Mouse (Mus musculus) heart, embryonic 15.5 days (tissue): ENCODE measurements around the gene Sinhcaf. TPM values are rescaled to one million over a fixed set of nuclear protein-coding genes. Genes with fewer than 3 reads are reported as not detected.
A peak's percentile ranks its signal among the peaks of the same experiment; 100 is the strongest.
"Not testable (repeated sequence)": the region's sequence is repeated elsewhere in the genome, so short reads cannot be mapped to it uniquely, and the experiment has no call there.

Source experiments
- ATAC-seq: fragments of 200-750 bp; cut with Nextera tagmentation; replicated peaks from 2 replicates; pipeline ENCODE4 v1.8.0; 2017; ENCODE audit warnings: low read depth, moderate TSS enrichment; ENCODE audit not compliant: insufficient number of reproducible peaks, insufficient read depth, low FRiP score
- H3K27ac ChIP-seq: fragments of 300-500 bp; sonication (generic); 2 replicates; pipeline ENCODE4 v1.5.1; 2015; ENCODE audit warnings: mild to moderate bottlenecking, inconsistent platforms
- H3K27me3 ChIP-seq: fragments of 300-500 bp; sonication (generic); 2 replicates; pipeline ENCODE4 v1.6.1; 2015; ENCODE audit warnings: inconsistent platforms
- H3K36me3 ChIP-seq: fragments of 300-500 bp; sonication (generic); 2 replicates; pipeline ENCODE4 v1.6.1; 2015; ENCODE audit warnings: mild to moderate bottlenecking, inconsistent platforms
- H3K4me1 ChIP-seq: fragments of 300-500 bp; sonication (generic); replicated peaks from 2 replicates; pipeline ENCODE4 v1.6.1; 2015; ENCODE audit warnings: inconsistent platforms
- H3K4me2 ChIP-seq: fragments of 300-500 bp; sonication (generic); 2 replicates; pipeline ENCODE4 v1.6.1; 2015; ENCODE audit warnings: inconsistent platforms, mild to moderate bottlenecking, moderate library complexity
- H3K4me3 ChIP-seq: fragments of 300-500 bp; sonication (generic); 2 replicates; pipeline ENCODE4 v1.5.1; 2015; ENCODE audit warnings: mild to moderate bottlenecking, inconsistent platforms
- H3K9ac ChIP-seq: fragments of 300-500 bp; sonication (generic); 2 replicates; pipeline ENCODE4 v1.6.1; 2015; ENCODE audit warnings: mild to moderate bottlenecking, inconsistent platforms
- H3K9me3 ChIP-seq: fragments of 300-500 bp; sonication (generic); replicated peaks from 2 replicates; pipeline ENCODE4 v1.6.1; 2016; ENCODE audit warnings: inconsistent platforms
- WGBS: fragments of 180-500 bp; shearing (Covaris S2); methylation state at CpG from one replicate; pipeline ENCODE4 v1.1.7; 2015; ENCODE audit warnings: mixed read lengths; 5-methylcytosine and 5-hydroxymethylcytosine counted together
- polyA plus RNA-seq: library from polyadenylated mRNA; unstranded; fragments of >200 nt; fragmentation: Nextera tagmentation; extraction: Ambion mirVana; gene quantifications from 2 replicates; pipeline ENCODE4 v1.2.1, GENCODE M21; 2015

The Sinhcaf gene
- polyA plus RNA-seq = 44.6 and 54.0 TPM in 2 replicates

GRCm38 (mm10) chr6:148946409-148946742 lies at the start of gene Sinhcaf:
Sinhcaf (minus strand) TSS chr6:148946467.
- peak; percentile 82 for ATAC-seq
- no peaks in the 10 kb centered on the region for H3K9me3 ChIP-seq
- H3K4me1 ChIP-seq = peaks cover 7% of the 10 kb centered on the region
- peak within 1 kb of the TSS; percentile 81 for H3K9ac ChIP-seq
- H3K4me3 ChIP-seq = peak within 1 kb of the TSS; percentile 75
- under 1% methylated on average over 47 of the region's 47 CpGs for WGBS
- peak within 1 kb of the TSS; percentile 81 for H3K4me2 ChIP-seq
- H3K36me3 ChIP-seq = no peaks in the 10 kb centered on the region
- peak within 1 kb of the TSS; percentile 92 for H3K27ac ChIP-seq
- H3K27me3 ChIP-seq = no peaks in the 10 kb centered on the region

- H3K36me3 ChIP-seq = peaks cover 13% of the 10 kb centered on the region
- H3K27ac ChIP-seq = no peak overlapping the region
- H3K9ac ChIP-seq = no peak overlapping the region
- H3K9me3 ChIP-seq = no peaks in the 10 kb centered on the region
- 68% methylated on average over 5 of the region's 5 CpGs for WGBS
- H3K27me3 ChIP-seq = no peaks in the 10 kb centered on the region
- no peak overlapping the region for H3K4me3 ChIP-seq
- no peak for ATAC-seq
- H3K4me2 ChIP-seq = no peak overlapping the region
- peaks cover 4% of the 10 kb centered on the region for H3K4me1 ChIP-seq
Observed at GRCm38 (mm10) chr6:148994327-148994999, 48.2 kb upstream of the Sinhcaf start.

GRCm38 (mm10) chr6:148993117-148994077 lies 47.1 kb upstream of the Sinhcaf start:
- 33% methylated on average over 9 of the region's 9 CpGs for WGBS

GRCm38 (mm10) chr6:148992373-148993116 lies 46.3 kb upstream of the Sinhcaf start:
- Histone ChIP-seq H3K4me1 (peaks cover 4% of the 10 kb centered on the region), H3K4me2 (no peak overlapping the region), H3K4me3 (no peak overlapping the region), H3K27ac (no peak overlapping the region), H3K9ac (no peak overlapping the region), H3K27me3 (no peaks in the 10 kb centered on the region), H3K9me3 (no peaks in the 10 kb centered on the region), H3K36me3 (peaks cover 8% of the 10 kb centered on the region)
- no peak for ATAC-seq
- 65% methylated on average over 4 of the region's 4 CpGs for WGBS

More at GRCm38 (mm10) chr6:148993117-148994077, 47.1 kb upstream of the Sinhcaf start:
- Histone ChIP-seq H3K9me3 (no peaks in the 10 kb centered on the region), H3K27me3 (no peaks in the 10 kb centered on the region), H3K4me2 (no peak overlapping the region), H3K36me3 (peaks cover 13% of the 10 kb centered on the region), H3K4me3 (no peak overlapping the region), H3K9ac (no peak overlapping the region), H3K27ac (no peak overlapping the region), H3K4me1 (peaks cover 4% of the 10 kb centered on the region)
- ATAC-seq = no peak

GRCm38 (mm10) chr6:148991660-148992372 lies 45.5 kb upstream of the Sinhcaf start:
- Histone ChIP-seq H3K4me3 (no peak overlapping the region), H3K27ac (no peak overlapping the region), H3K9ac (no peak overlapping the region), H3K4me1 (peaks cover 4% of the 10 kb centered on the region), H3K4me2 (no peak overlapping the region), H3K9me3 (no peaks in the 10 kb centered on the region), H3K27me3 (no peaks in the 10 kb centered on the region), H3K36me3 (peaks cover 5% of the 10 kb centered on the region; the same call in 1 of the 2 replicates)
- ATAC-seq = no peak
- WGBS = 57% methylated on average over 6 of the region's 6 CpGs

- H3K4me1 ChIP-seq, H3K9ac ChIP-seq, H3K27me3 ChIP-seq, H3K4me3 ChIP-seq, H3K27ac ChIP-seq, ATAC-seq, H3K36me3 ChIP-seq, H3K4me2 ChIP-seq, H3K9me3 ChIP-seq: not testable (repeated sequence)
- WGBS = 93% methylated on average over 2 of the region's 3 CpGs
Observed at GRCm38 (mm10) chr6:148989792-148990491, 43.7 kb upstream of the Sinhcaf start.

- WGBS = 82% methylated on average over 4 of the region's 4 CpGs
- Histone ChIP-seq H3K9ac (no peak overlapping the region), H3K4me1 (no peaks in the 10 kb centered on the region), H3K4me3 (no peak overlapping the region), H3K4me2 (no peak overlapping the region), H3K27me3 (no peaks in the 10 kb centered on the region), H3K27ac (no peak overlapping the region), H3K36me3 (no peaks in the 10 kb centered on the region), H3K9me3 (no peaks in the 10 kb centered on the region)
- ATAC-seq = no peak
Observed at GRCm38 (mm10) chr6:148986003-148986402, 39.7 kb upstream of the Sinhcaf start.

GRCm38 (mm10) chr6:148980495-148980894 lies 34.2 kb upstream of the Sinhcaf start:
- ATAC-seq = no peak
- Histone ChIP-seq H3K27me3 (no peaks in the 10 kb centered on the region), H3K9me3 (no peaks in the 10 kb centered on the region), H3K4me3 (no peak overlapping the region), H3K4me1 (no peaks in the 10 kb centered on the region), H3K9ac (no peak overlapping the region), H3K4me2 (no peak overlapping the region), H3K27ac (no peak overlapping the region), H3K36me3 (no peaks in the 10 kb centered on the region)
- WGBS = 71% methylated on average over 3 of the region's 3 CpGs

GRCm38 (mm10) chr6:148975096-148975495 lies 28.8 kb upstream of the Sinhcaf start:
- no peak for ATAC-seq
- Histone ChIP-seq H3K4me3 (no peak overlapping the region), H3K9me3 (no peaks in the 10 kb centered on the region), H3K4me2 (no peak overlapping the region), H3K9ac (no peak overlapping the region), H3K27ac (no peak overlapping the region), H3K4me1 (peaks cover 16% of the 10 kb centered on the region), H3K27me3 (no peaks in the 10 kb centered on the region), H3K36me3 (no peaks in the 10 kb centered on the region)
- 90% methylated on average over 3 of the region's 3 CpGs for WGBS

GRCm38 (mm10) chr6:148972891-148973290 lies 26.6 kb upstream of the Sinhcaf start:
- no peak for ATAC-seq
- Histone ChIP-seq H3K4me1 (peaks cover 16% of the 10 kb centered on the region), H3K9ac (no peak overlapping the region), H3K4me2 (no peak overlapping the region), H3K27me3 (no peaks in the 10 kb centered on the region), H3K27ac (no peak overlapping the region), H3K4me3 (no peak overlapping the region), H3K36me3 (no peaks in the 10 kb centered on the region), H3K9me3 (no peaks in the 10 kb centered on the region)
- 26% methylated on average over 2 of the region's 2 CpGs for WGBS
